Mouse (Mus musculus): Measurements from ENCODE around the gene Gm20075. TPM values are rescaled to one million over a fixed set of nuclear protein-coding genes. Genes with fewer than 3 reads are reported as not detected.

Gene Gm20075
- polyA plus RNA-seq, 1 experiment: 0.07 TPM

DNA sequence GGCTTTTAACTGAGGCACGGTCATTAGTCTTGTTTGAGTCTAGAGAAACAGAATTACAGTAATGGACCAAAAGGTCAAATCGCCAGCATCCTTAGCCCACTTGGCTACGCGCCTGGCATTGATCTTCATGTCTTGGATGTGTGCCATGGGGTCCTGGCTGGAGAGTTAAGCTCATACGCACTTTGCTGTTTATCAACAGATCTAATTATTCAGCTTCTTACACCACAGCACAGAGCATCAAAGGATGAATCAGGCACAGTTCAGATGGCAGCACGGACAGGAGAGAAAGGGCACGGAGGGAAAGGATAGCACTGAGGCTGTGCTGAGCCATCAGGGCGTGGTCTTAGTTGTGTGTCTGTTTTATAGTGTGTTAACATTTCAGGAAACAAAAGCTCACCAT is 7.6 kb downstream of the Gm20075 start:
- no peak for TF ChIP-seq POLR2A (IDR thresholded peaks at IDR 0.05; ENCODE audit: borderline replicate concordance, extremely low read depth, low read depth, low read length)
- H3K4me3 ChIP-seq (replicated peaks; ENCODE audit: extremely low read depth, low read depth, low read length): no peak overlapping the region
- no peaks in the 10 kb centered on the region for H3K4me1 ChIP-seq (ENCODE audit: control insufficient read depth, insufficient read depth, low read length)
- WGBS: 38% methylated on average over 8 of the region's 8 CpGs
- no peak for DNase-seq

DNA sequence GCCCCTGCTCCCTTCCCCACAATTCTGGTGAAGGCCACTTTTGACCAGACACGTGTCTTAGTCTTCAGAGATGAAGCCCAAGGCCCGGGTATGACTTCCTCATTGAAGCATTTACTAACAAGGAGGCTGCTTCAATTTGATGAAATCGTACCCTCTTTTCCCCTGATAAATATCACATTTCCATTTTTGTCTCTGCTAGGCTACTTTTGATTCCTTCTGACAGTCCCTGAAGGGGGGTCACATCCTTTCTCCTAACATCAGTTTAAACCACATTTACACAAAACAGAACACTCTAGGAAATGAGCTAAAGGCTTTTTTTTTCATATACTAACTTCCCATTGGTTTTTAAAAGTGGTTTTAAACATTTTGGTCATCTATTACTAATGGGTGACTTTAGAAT is 28.4 kb downstream of the Gm20075 start:
- DNase-seq: no peak
- no peaks in the 10 kb centered on the region for H3K4me1 ChIP-seq (ENCODE audit: control insufficient read depth, insufficient read depth, low read length)
- TF ChIP-seq CTCF (IDR thresholded peaks at IDR 0.05; ENCODE audit: insufficient read depth, low read length) (no peak), POLR2A (IDR thresholded peaks at IDR 0.05; ENCODE audit: borderline replicate concordance, extremely low read depth, low read depth, low read length) (no peak)
- H3K4me3 ChIP-seq (replicated peaks; ENCODE audit: extremely low read depth, low read depth, low read length): no peak overlapping the region
- WGBS: 78% methylated on average over 3 of the region's 3 CpGs

DNA sequence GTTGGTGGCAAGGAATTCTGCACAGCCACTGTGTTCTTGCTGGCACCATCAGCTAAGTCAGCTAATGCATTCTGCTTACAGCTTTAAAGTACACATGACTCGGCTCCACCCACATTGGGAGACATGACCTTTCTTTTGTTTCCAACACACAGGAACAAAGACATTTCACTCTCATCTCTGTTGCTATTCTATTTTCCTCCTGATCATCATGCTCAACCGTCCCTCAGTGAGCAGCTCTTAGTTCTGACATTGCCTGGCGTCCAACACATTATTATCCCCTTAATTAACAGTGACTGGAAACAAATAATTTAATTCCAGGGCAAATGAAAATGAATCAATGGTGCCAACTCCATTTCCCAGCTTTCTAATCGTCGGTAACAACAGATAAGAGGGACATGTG is 35.8 kb downstream of the Gm20075 start:
- 47% methylated on average over 5 of the region's 5 CpGs for WGBS
- DNase-seq: no peak
- Histone ChIP-seq H3K4me3 (replicated peaks; ENCODE audit: extremely low read depth, low read depth, low read length) (no peak overlapping the region), H3K4me1 (ENCODE audit: control insufficient read depth, insufficient read depth, low read length) (no peaks in the 10 kb centered on the region)
- no peak for TF ChIP-seq POLR2A (IDR thresholded peaks at IDR 0.05; ENCODE audit: borderline replicate concordance, extremely low read depth, low read depth, low read length)
- no peak for TF ChIP-seq CTCF (IDR thresholded peaks at IDR 0.05; ENCODE audit: insufficient read depth, low read length)

DNA sequence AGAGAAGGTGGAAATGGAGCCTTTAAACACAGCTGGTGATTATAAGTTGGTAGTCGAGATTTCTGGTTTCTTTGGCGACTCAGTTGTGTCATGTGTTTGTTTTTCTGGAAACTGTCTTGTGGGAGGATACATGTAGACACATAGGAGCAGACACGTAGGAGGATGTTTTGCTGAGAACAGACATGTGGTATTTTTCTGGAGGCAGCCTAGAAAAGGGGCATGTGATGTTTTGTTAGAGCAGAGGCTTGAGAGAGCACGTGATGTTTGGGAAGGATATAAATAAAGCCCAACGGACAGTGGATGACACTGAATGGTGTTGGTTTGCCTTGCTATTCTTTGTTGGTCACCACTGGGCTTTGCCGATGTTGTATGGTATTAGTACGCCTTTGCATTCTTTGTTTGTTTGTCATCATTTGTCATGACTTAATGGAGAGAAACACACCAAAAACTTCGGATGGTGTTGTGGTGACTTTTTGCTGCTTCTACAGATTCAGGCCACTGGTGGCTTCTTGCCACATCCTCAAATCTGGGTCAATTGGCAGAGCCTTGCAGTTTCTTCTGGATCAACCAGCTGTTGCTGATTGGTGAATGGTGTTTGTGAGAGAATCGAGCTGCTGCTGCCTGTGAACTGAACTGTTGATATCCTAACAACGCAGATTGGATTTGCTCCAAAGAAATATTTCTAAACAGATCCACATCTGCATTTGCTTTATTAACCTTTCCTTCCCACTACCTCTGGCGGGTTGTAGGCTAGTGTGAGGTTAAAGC is 40.7 kb downstream of the Gm20075 start:
- DNase-seq: no peak
- 52% methylated on average over 11 of the region's 11 CpGs for WGBS
- TF ChIP-seq POLR2A (IDR thresholded peaks at IDR 0.05; ENCODE audit: borderline replicate concordance, extremely low read depth, low read depth, low read length) (no peak), CTCF (IDR thresholded peaks at IDR 0.05; ENCODE audit: insufficient read depth, low read length) (no peak)
- no peaks in the 10 kb centered on the region; the same call in 1 of the 2 replicates for H3K4me1 ChIP-seq (ENCODE audit: control insufficient read depth, insufficient read depth, low read length)
- no peak overlapping the region for H3K4me3 ChIP-seq (replicated peaks; ENCODE audit: extremely low read depth, low read depth, low read length)

GRCm38 (mm10) chr13:96039536-96039935 is 41.6 kb downstream of the Gm20075 start:
- H3K4me3 ChIP-seq (replicated peaks; ENCODE audit: extremely low read depth, low read depth, low read length): no peak overlapping the region
- 73% methylated on average over 1 of the region's 1 CpGs for WGBS

GRCm38 (mm10) chr13:96030368-96031223 is 50.6 kb downstream of the Gm20075 start:
- Histone ChIP-seq H3K4me1 (ENCODE audit: control insufficient read depth, insufficient read depth, low read length) (no peaks in the 10 kb centered on the region), H3K4me3 (replicated peaks; ENCODE audit: extremely low read depth, low read depth, low read length) (no peak overlapping the region)
- whole genome bisulfite sequencing: 61% methylated on average over 19 of the region's 19 CpGs
- no peak for TF ChIP-seq POLR2A (IDR thresholded peaks at IDR 0.05; ENCODE audit: borderline replicate concordance, extremely low read depth, low read depth, low read length)
- TF ChIP-seq CTCF (IDR thresholded peaks at IDR 0.05; ENCODE audit: insufficient read depth, low read length): peak; percentile 74
- DNase-seq: peak; percentile 21

More at GRCm38 (mm10) chr13:96039536-96039935, 41.6 kb downstream of the Gm20075 start:
- no peaks in the 10 kb centered on the region; the same call in 1 of the 2 replicates for H3K4me1 ChIP-seq (ENCODE audit: control insufficient read depth, insufficient read depth, low read length)
- no peak for DNase-seq
- TF ChIP-seq CTCF (IDR thresholded peaks at IDR 0.05; ENCODE audit: insufficient read depth, low read length) (no peak), POLR2A (IDR thresholded peaks at IDR 0.05; ENCODE audit: borderline replicate concordance, extremely low read depth, low read depth, low read length) (no peak)

Other genes with a start within 250 kb of the Gm20075 start
- 1.7 and 2.4 TPM in 2 replicates for gene Iqgap2, start 189.5 kb downstream of the Gm20075 start, polyA plus RNA-seq (2012; rRNA removed)
- gene Gm17190, start 678 bp upstream of the Gm20075 start, polyA plus RNA-seq (2012; rRNA removed): not detected in 2 replicates
- 0.18 and 0.36 TPM in 2 replicates for gene Sv2c, start 51.2 kb upstream of the Gm20075 start, polyA plus RNA-seq (2012; rRNA removed)